Mouse (Mus musculus): ENCODE data around the gene Gm20604.

- TF ChIP-seq CTCF (IDR thresholded peaks at IDR 0.05; ENCODE audit: insufficient read depth, low read length) (no peak), POLR2A (IDR thresholded peaks at IDR 0.05; ENCODE audit: borderline replicate concordance, extremely low read depth, low read depth, low read length) (no peak)
Measured at GRCm38 (mm10) chr12:102709896-102710295, 48.6 kb downstream of the Gm20604 start.
